Mouse (Mus musculus) thymus, adult 2 months (tissue): ENCODE results near the gene Pex3. TPM values are rescaled to one million over a fixed set of nuclear protein-coding genes. Genes with fewer than 3 reads are reported as not detected.
A peak's percentile ranks its signal among the peaks of the same experiment; 100 is the strongest.
"Not testable (repeated sequence)": the region's sequence is repeated elsewhere in the genome, so short reads cannot be mapped to it uniquely, and the experiment has no call there.

Source experiments
- DNase-seq: peaks from one replicate; pipeline ENCODE4 v3.0.0; 2021
- H3K27ac ChIP-seq: fragments of 200-500 bp; 2 replicates; pipeline ENCODE4 v1.5.1; 2012; ENCODE audit warnings: low read length, control low read depth; ENCODE audit not compliant: control insufficient read depth, insufficient read depth
- H3K27me3 ChIP-seq: fragments of 200-500 bp; 2 replicates; pipeline ENCODE4 v1.6.1; 2012; ENCODE audit warnings: mild to moderate bottlenecking, low read length, moderate library complexity, mixed read lengths; ENCODE audit not compliant: control insufficient read depth, insufficient read depth
- H3K36me3 ChIP-seq: fragments of 200-500 bp; 2 replicates; pipeline ENCODE4 v1.6.1; 2012; ENCODE audit warnings: mild to moderate bottlenecking, low read length, moderate library complexity; ENCODE audit not compliant: control insufficient read depth, insufficient read depth
- H3K4me1 ChIP-seq: fragments of 200-500 bp; replicated peaks from 2 replicates; pipeline ENCODE4 v1.6.1; 2012; ENCODE audit warnings: low read length; ENCODE audit not compliant: control insufficient read depth, insufficient read depth
- H3K4me3 ChIP-seq: fragments of 200-500 bp; 2 replicates; pipeline ENCODE4 v1.5.1; 2012; ENCODE audit warnings: mild to moderate bottlenecking, low read length, control low read depth, moderate library complexity; ENCODE audit not compliant: control insufficient read depth, insufficient read depth
- CTCF ChIP-seq: fragments of 200-500 bp; IDR thresholded peaks from 2 replicates; pipeline ENCODE4 v1.5.1; 2012; ENCODE audit warnings: mild to moderate bottlenecking, control low read depth, low read length, moderate library complexity, borderline replicate concordance; ENCODE audit not compliant: control insufficient read depth, poor library complexity, insufficient read depth; ENCODE audit errors: extremely low read depth
- POLR2A ChIP-seq: fragments of 200-500 bp; IDR thresholded peaks from 2 replicates; pipeline ENCODE4 v1.6.1; 2012; ENCODE audit warnings: mild to moderate bottlenecking, low read length, control low read depth, moderate library complexity; ENCODE audit not compliant: control insufficient read depth, poor library complexity, insufficient read depth; ENCODE audit errors: extremely low read depth
- WGBS: fragments of 180-500 bp; shearing (Covaris S2); methylation state at CpG from one replicate; pipeline ENCODE4 v1.1.7; 2018; 5-methylcytosine and 5-hydroxymethylcytosine counted together
- polyA plus RNA-seq: library from polyadenylated mRNA; depleted of rRNA; stranded (reverse); fragments of >200 nt; gene quantifications from 2 replicates; pipeline ENCODE4 v1.2.3, GENCODE M21; 2012

Pex3 gene
- polyA plus RNA-seq, 1 experiment, result 9.1 TPM

DNA sequence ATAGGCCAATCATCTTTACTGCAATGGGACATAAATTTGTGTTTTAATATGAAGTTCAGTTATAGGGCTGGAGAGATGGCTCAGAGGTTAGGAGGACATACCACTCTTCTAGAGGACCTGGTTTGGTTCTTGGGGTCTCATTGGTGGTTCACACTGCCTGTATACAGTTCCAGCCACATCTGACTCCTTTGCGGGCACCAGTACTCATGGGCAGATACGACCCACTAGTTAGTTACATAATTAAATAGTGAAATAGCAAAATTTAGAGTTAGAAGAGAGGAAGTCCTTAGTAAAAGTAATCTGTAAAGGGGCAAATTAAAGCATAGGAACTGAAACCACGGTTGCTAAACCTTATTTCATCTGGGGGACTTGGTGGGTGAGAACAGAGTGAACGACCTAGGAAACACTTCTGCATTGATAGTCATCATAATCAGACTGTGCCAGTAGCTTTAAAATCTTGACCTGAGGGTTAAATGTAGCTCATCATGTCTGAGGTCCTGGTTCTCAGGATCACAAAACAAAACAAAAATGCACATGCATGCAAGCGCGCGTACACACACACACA is 13.1 kb downstream of the Pex3 start:
- Histone ChIP-seq H3K27ac (no peak overlapping the region), H3K27me3 (no peaks in the 10 kb centered on the region), H3K4me3 (no peak overlapping the region), H3K36me3 (peaks cover 26% of the 10 kb centered on the region), H3K4me1 (no peaks in the 10 kb centered on the region)
- DNase-seq, result no peak
- WGBS, result 88% methylated on average over 7 of the region's 7 CpGs
- no peak for TF ChIP-seq CTCF
- TF ChIP-seq POLR2A, result no peak

GRCm38 (mm10) chr10:13536706-13537105 is 16.2 kb downstream of the Pex3 start:
- no peaks in the 10 kb centered on the region for H3K27me3 ChIP-seq
- no peak overlapping the region for H3K27ac ChIP-seq
- TF ChIP-seq POLR2A (no peak), CTCF (no peak)
- H3K4me1 ChIP-seq, result no peaks in the 10 kb centered on the region
- peaks cover 20% of the 10 kb centered on the region for H3K36me3 ChIP-seq
- H3K4me3 ChIP-seq, result no peak overlapping the region
- 97% methylated on average over 7 of the region's 7 CpGs for WGBS
- no peak for DNase-seq

DNA sequence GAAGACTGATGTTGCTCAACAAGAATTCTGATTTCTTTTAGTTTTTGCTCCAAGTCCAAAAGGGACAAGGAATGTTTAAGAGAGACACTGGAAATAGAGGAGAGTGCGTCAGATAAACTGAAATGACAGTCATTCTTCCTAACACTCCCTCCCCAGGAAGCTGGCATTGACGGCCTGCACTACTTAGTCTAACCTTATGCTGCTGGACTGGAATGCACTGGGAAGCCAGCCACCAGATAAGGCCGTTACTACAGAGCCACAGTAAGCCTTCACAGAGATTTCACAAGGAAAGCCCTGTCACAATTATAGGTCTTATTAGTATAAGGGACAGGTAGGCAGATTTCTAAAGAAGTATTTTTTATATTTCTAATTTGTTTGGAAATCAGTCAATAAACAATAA is 18.2 kb downstream of the Pex3 start:
- no peak for TF ChIP-seq CTCF
- TF ChIP-seq POLR2A, result no peak
- Histone ChIP-seq H3K4me3 (no peak overlapping the region), H3K27me3 (no peaks in the 10 kb centered on the region), H3K4me1 (no peaks in the 10 kb centered on the region), H3K36me3 (peaks cover 22% of the 10 kb centered on the region), H3K27ac (no peak overlapping the region)
- DNase-seq, result no peak
- 98% methylated on average over 3 of the region's 3 CpGs for WGBS

DNA sequence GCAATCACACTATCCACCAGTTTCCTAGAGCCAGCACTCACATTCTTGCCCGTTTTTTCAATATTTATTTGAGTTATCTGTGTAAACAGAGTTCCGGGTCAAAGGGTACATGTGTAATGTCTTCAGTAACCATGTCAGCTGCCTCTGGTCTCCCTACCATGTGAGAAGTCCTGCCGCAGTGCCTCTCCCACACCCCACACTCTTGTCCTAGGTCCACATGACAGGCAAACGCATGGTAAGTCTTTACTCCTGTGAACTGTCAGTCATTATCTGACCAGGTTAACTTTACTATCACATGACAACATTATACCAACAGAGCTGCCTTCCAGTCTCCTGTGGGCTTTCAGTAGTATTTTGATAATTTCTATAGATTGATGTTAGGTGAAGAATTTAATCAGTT is 24.8 kb downstream of the Pex3 start:
- TF ChIP-seq CTCF (no peak), POLR2A (no peak)
- WGBS, result 97% methylated on average over 4 of the region's 4 CpGs
- H3K27ac ChIP-seq, result no peak overlapping the region

DNA sequence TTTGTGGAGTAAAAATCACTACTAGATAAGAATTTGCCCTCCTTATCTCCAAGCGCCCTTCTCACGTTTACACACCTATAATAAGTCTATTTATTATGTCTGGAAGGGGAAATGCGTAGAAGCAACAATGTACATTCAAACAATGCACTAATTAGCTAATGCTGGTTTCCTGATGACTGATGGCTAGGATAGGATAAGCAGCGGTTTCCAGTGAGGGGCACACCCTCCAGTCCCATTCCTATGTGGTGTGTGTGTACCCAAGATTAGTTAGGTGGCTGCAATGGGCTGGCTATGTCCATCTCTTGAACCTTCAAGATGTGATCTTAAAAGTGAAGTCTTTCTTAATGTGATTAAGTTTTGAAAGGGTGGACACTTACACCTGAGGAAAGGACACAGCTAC is 31.1 kb downstream of the Pex3 start:
- WGBS, result 94% methylated on average over 4 of the region's 4 CpGs
- no peak for TF ChIP-seq CTCF
- TF ChIP-seq POLR2A, result no peak
- Histone ChIP-seq H3K27ac (no peak overlapping the region), H3K36me3 (no peaks in the 10 kb centered on the region), H3K4me3 (no peak overlapping the region), H3K27me3 (no peaks in the 10 kb centered on the region), H3K4me1 (no peaks in the 10 kb centered on the region)
- no peak for DNase-seq

More for the DNA sequence above, 24.8 kb downstream of the Pex3 start:
- peaks cover 4% of the 10 kb centered on the region for H3K36me3 ChIP-seq
- H3K27me3 ChIP-seq, result no peaks in the 10 kb centered on the region
- H3K4me1 ChIP-seq, result no peaks in the 10 kb centered on the region
- H3K4me3 ChIP-seq, result no peak overlapping the region
- no peak for DNase-seq

GRCm38 (mm10) chr10:13502371-13502770 is 50.6 kb downstream of the Pex3 start:
- Histone ChIP-seq H3K4me1 (peaks cover 22% of the 10 kb centered on the region), H3K4me3 (no peak overlapping the region), H3K27me3 (no peaks in the 10 kb centered on the region), H3K27ac (no peak overlapping the region), H3K36me3 (no peaks in the 10 kb centered on the region; the same call in 1 of the 2 replicates)
- 93% methylated on average over 8 of the region's 8 CpGs for WGBS
- no peak for DNase-seq
- TF ChIP-seq CTCF, result no peak
- TF ChIP-seq POLR2A, result no peak

- 57% methylated on average over 4 of the region's 4 CpGs for WGBS
- H3K27me3 ChIP-seq, H3K36me3 ChIP-seq, H3K27ac ChIP-seq: not testable (repeated sequence)
- DNase-seq, result peak; percentile 9
- Histone ChIP-seq H3K4me3 (peak overlapping the region; percentile 94), H3K4me1 (peaks cover 22% of the 10 kb centered on the region)
These were observed 51.4 kb downstream of the Pex3 start for GRCm38 (mm10) chr10:13501533-13501932.
